Comparison of ENCODE assay signal across 12 mouse cellular contexts in the genomic region with DNA sequence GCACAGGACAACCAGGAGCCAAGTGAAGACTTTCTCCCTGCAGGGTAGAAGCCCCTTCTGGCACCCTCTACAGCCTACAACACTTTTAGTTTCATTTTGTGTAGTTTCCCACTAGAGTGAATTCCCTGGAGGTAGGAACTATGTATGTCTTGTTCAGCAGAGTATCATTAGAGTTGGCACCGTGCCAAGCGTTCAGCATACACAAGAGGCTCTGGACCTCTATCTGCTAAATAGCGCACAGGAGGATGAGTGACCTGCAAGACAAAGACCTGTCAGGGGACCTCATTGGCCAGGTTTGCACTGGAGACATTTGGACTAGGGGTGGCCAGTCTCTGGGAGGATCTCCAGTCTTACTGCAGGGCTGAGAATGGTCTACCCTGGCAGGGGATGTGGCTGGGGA. TPM values are rescaled to one million over a fixed set of nuclear protein-coding genes. Genes with fewer than 3 reads are reported as not detected.
A peak's percentile ranks its signal among the peaks of the same experiment; 100 is the strongest.
DNase-seq lines count a peak whose midpoint lies in the region; ATAC-seq and TF ChIP-seq lines count a peak whose summit lies in the region.
"Had no signal": no experiment of that assay in that cellular context is flagged by ENCODE, and none has a peak within 500 bp of the region (broad histone marks: within the 10 kb centered on the region; RNA-seq: fewer than 3 reads in every experiment).

No protein-coding gene starts in this region.

- no peaks in the 10 kb centered on the region for H3K79me2 ChIP-seq in MEL (ENCODE audit: control insufficient read depth, insufficient read depth, low read length, poor library complexity)

- H3K4me3 ChIP-seq in forebrain, embryonic 14.5 days (ENCODE audit: low read depth, low read length) = no peak overlapping the region
- H3K4me3 ChIP-seq in forebrain, embryonic 15.5 days = no peak overlapping the region
- H3K4me3 ChIP-seq in lung, embryonic 14.5 days (ENCODE audit: low read depth, low read length) = no peak overlapping the region
- 0 out of 4 replicates have a peak overlapping the region, but pooled peaks of 1 of the 2 experiments have one; percentile 31 for H3K4me3 ChIP-seq in MEL (ENCODE audit: control insufficient read depth in 1 of 2, insufficient read depth in 1 of 2, low read depth in 2 of 2, low read length in 2 of 2)
- H3K4me3 ChIP-seq in liver, embryonic 15.5 days (replicated peaks) = no peak overlapping the region

- H3K36me3 ChIP-seq in forebrain, embryonic 14.5 days (ENCODE audit: control insufficient read depth, insufficient read depth, low read length) = peaks cover 28% of the 10 kb centered on the region
- peaks cover 21% of the 10 kb centered on the region; the same call in 1 of the 2 replicates for H3K36me3 ChIP-seq in forebrain, embryonic 15.5 days
- peaks cover 25% of the 10 kb centered on the region for H3K36me3 ChIP-seq in lung, embryonic 14.5 days (ENCODE audit: insufficient read depth)
- peaks cover 0 to 7% of the 10 kb centered on the region in 2 experiments; a peak in 2 of 4 replicates for H3K36me3 ChIP-seq in MEL (ENCODE audit: control insufficient read depth in 1 of 2, insufficient read depth in 2 of 2, low read length in 2 of 2)
- peaks cover 30% of the 10 kb centered on the region for H3K36me3 ChIP-seq in liver, embryonic 15.5 days (replicated peaks)

- H3K9me3 ChIP-seq in forebrain, embryonic 14.5 days (replicated peaks; ENCODE audit: control insufficient read depth, low read length) = no peaks in the 10 kb centered on the region
- no peaks in the 10 kb centered on the region for H3K9me3 ChIP-seq in forebrain, embryonic 15.5 days
- no peaks in the 10 kb centered on the region for H3K9me3 ChIP-seq in lung, embryonic 14.5 days (ENCODE audit: low read depth, low read length)
- H3K9me3 ChIP-seq in MEL (replicated peaks; ENCODE audit: insufficient read depth, low read length) = no peaks in the 10 kb centered on the region
- H3K9me3 ChIP-seq in liver, embryonic 15.5 days (replicated peaks) = no peaks in the 10 kb centered on the region

- no peak for ATAC-seq in forebrain, embryonic 14.5 days
- ATAC-seq in forebrain, embryonic 15.5 days (replicated peaks) = no peak
- ATAC-seq in lung, embryonic 14.5 days (ENCODE audit: insufficient read depth) = peak; percentile 28; the same call in 1 of the 2 replicates
- no peak for ATAC-seq in liver, embryonic 15.5 days (ENCODE audit: insufficient read depth)
- ATAC-seq: forebrain, postnatal 0 days had no signal

- 70% methylated on average over 3 of the region's 3 CpGs for WGBS in forebrain, embryonic 14.5 days
- WGBS in forebrain, embryonic 15.5 days = 69% methylated on average over 3 of the region's 3 CpGs
- WGBS in lung, embryonic 14.5 days = 44% methylated on average over 3 of the region's 3 CpGs
- 79% methylated on average over 3 of the region's 3 CpGs for WGBS in liver, embryonic 15.5 days (ENCODE audit: insufficient replicate concordance)

- no peak overlapping the region for H3K4me2 ChIP-seq in forebrain, embryonic 14.5 days (ENCODE audit: low read length)
- H3K4me2 ChIP-seq in forebrain, embryonic 15.5 days (replicated peaks) = no peak overlapping the region
- H3K4me2 ChIP-seq in lung, embryonic 14.5 days = 0 out of 2 replicates have a peak overlapping the region, but pooled peaks have one; percentile 18
- H3K4me2 ChIP-seq in liver, embryonic 15.5 days = no peak overlapping the region

- H3K27me3 ChIP-seq in forebrain, embryonic 14.5 days (replicated peaks; ENCODE audit: control insufficient read depth, insufficient read depth, low read length) = no peaks in the 10 kb centered on the region
- no peaks in the 10 kb centered on the region for H3K27me3 ChIP-seq in forebrain, embryonic 15.5 days
- H3K27me3 ChIP-seq in lung, embryonic 14.5 days (ENCODE audit: insufficient read depth, low read length) = no peaks in the 10 kb centered on the region
- no peaks in the 10 kb centered on the region for H3K27me3 ChIP-seq in MEL (ENCODE audit: control insufficient read depth in 1 of 2, insufficient read depth in 2 of 2, low read length in 2 of 2)
- no peaks in the 10 kb centered on the region for H3K27me3 ChIP-seq in liver, embryonic 15.5 days

- intact Hi-C loops in gastrocnemius, postnatal 36 days (cut with DNase I) = no loop called here

- H3K27ac ChIP-seq in forebrain, embryonic 14.5 days (ENCODE audit: low read depth, low read length) = no peak overlapping the region
- no peak overlapping the region for H3K27ac ChIP-seq in forebrain, embryonic 15.5 days (replicated peaks)
- H3K27ac ChIP-seq in lung, embryonic 14.5 days (ENCODE audit: low read depth) = peak overlapping the region; percentile 85
- no peak overlapping the region for H3K27ac ChIP-seq in MEL (ENCODE audit: control insufficient read depth, low read depth, low read length)
- H3K27ac ChIP-seq in liver, embryonic 15.5 days (replicated peaks) = peak overlapping the region; percentile 80

- TF ChIP-seq POLR2A in MEL (IDR thresholded peaks at IDR 0.05; ENCODE audit: control insufficient read depth in 1 of 2, insufficient read depth in 1 of 2, low read depth in 1 of 2, low read length in 2 of 2, poor library complexity in 1 of 2) = no peak

- DNase-seq in forebrain, embryonic 14.5 days (ENCODE audit: low spot score) = peak; percentile 49
- DNase-seq in lung, embryonic 14.5 days = peak; percentile 78
- no peak for DNase-seq in lung, postnatal 25 days (ENCODE audit: low spot score)
- peak; percentile 58 for DNase-seq in MEL (ENCODE audit: low read depth, low spot score)
- no peak for DNase-seq in gastrocnemius, postnatal 36 days
- no peak for DNase-seq in embryo, embryonic 11 days
- DNase-seq: forebrain, postnatal 0 days; lung, adult 2 months; right cerebral cortex, adult 18-20 months had no signal

- TF ChIP-seq EP300 in MEL (IDR thresholded peaks at IDR 0.05; ENCODE audit: low read depth in 1 of 2, low read length in 2 of 2) = no peak

- H3K4me1 ChIP-seq in forebrain, embryonic 14.5 days (ENCODE audit: control insufficient read depth, insufficient read depth, low read length) = no peaks in the 10 kb centered on the region
- no peaks in the 10 kb centered on the region for H3K4me1 ChIP-seq in forebrain, embryonic 15.5 days
- no peaks in the 10 kb centered on the region for H3K4me1 ChIP-seq in lung, embryonic 14.5 days (ENCODE audit: insufficient read depth)
- H3K4me1 ChIP-seq in MEL (ENCODE audit: control insufficient read depth in 1 of 2, insufficient read depth in 2 of 2, low read length in 2 of 2) = peaks cover 0 to 18% of the 10 kb centered on the region in 2 experiments; a peak in 3 of 4 replicates
- H3K4me1 ChIP-seq in liver, embryonic 15.5 days (replicated peaks) = peaks cover 36% of the 10 kb centered on the region

- TF ChIP-seq RAD21 in MEL (IDR thresholded peaks at IDR 0.05; ENCODE audit: low read depth, low read length) = no peak

- H3K9ac ChIP-seq in forebrain, embryonic 14.5 days (ENCODE audit: low read length) = no peak overlapping the region
- H3K9ac ChIP-seq in forebrain, embryonic 15.5 days (replicated peaks) = no peak overlapping the region
- no peak overlapping the region for H3K9ac ChIP-seq in lung, embryonic 14.5 days
- H3K9ac ChIP-seq in MEL (ENCODE audit: control insufficient read depth, low read depth, low read length, poor library complexity, severe bottlenecking) = no peak overlapping the region; the same call in 1 of the 2 replicates
- H3K9ac ChIP-seq in liver, embryonic 15.5 days = no peak overlapping the region
- H3K9ac ChIP-seq: forebrain, postnatal 0 days had no signal

- no peak for TF ChIP-seq CTCF in lung, embryonic 14.5 days (IDR thresholded peaks at IDR 0.05; ENCODE audit: low read depth)
- no peak for TF ChIP-seq CTCF in MEL (IDR thresholded peaks at IDR 0.05 in 2 of 3, conservative IDR thresholded peaks at IDR 0.05 in 1 of 3; ENCODE audit: control insufficient read depth in 1 of 3, insufficient read depth in 1 of 3, low read depth in 2 of 3, low read length in 3 of 3, poor library complexity in 1 of 3, severe bottlenecking in 1 of 3)

RNA-seq across cellular contexts. Expression of a gene that starts 16.3 kb away (rescaled TPM):
- polyA plus RNA-seq in forebrain, embryonic 14.5 days (2014; fragmentation: Nextera tagmentation; extraction: Ambion mirVana) = 24.0 and 25.9 TPM in 2 replicates
- 25.2 and 26.2 TPM in 2 replicates for polyA plus RNA-seq in forebrain, embryonic 15.5 days (2015; fragmentation: Nextera tagmentation; extraction: Ambion mirVana)
- polyA plus RNA-seq in lung, embryonic 14.5 days (2014; fragmentation: Nextera tagmentation; extraction: Ambion mirVana) = 22.1 and 26.8 TPM in 2 replicates
- total RNA-seq in MEL (2012; rRNA removed) = 14.4 and 15.2 TPM in 2 replicates
- 10 to 100 TPM in 1 of 2 experiments, not detected in 1; 25.7 TPM for polyA plus RNA-seq in MEL (2012; ENCODE audit: insufficient read depth in 1 of 2, insufficient read length in 2 of 2, low read depth in 1 of 2, low replicate concordance in 2 of 2, missing spikeins in 1 of 2)
- 14.7 and 15.2 TPM in 2 replicates for polyA plus RNA-seq in liver, embryonic 15.5 days (2015; fragmentation: Nextera tagmentation; extraction: Ambion mirVana)
- 10 to 100 TPM; 10.4 to 12.8 TPM for total RNA-seq in gastrocnemius, postnatal 36 days (2021)

RNA-seq across cellular contexts. Expression of a gene that starts 19.1 kb away (rescaled TPM):
- polyA plus RNA-seq in forebrain, embryonic 14.5 days (2014; fragmentation: Nextera tagmentation; extraction: Ambion mirVana) = 60.6 and 67.2 TPM in 2 replicates
- polyA plus RNA-seq in forebrain, embryonic 15.5 days (2015; fragmentation: Nextera tagmentation; extraction: Ambion mirVana) = 59.8 and 64.4 TPM in 2 replicates
- polyA plus RNA-seq in lung, embryonic 14.5 days (2014; fragmentation: Nextera tagmentation; extraction: Ambion mirVana) = 289 and 308 TPM in 2 replicates
- total RNA-seq in MEL (2012; rRNA removed) = 143 TPM in 2 replicates
- polyA plus RNA-seq in MEL (2012; ENCODE audit: insufficient read depth in 1 of 2, insufficient read length in 2 of 2, low read depth in 1 of 2, low replicate concordance in 2 of 2, missing spikeins in 1 of 2) = 100 to 1,000 TPM in 1 of 2 experiments, not detected in 1; 568 TPM
- 422 and 473 TPM in 2 replicates for polyA plus RNA-seq in liver, embryonic 15.5 days (2015; fragmentation: Nextera tagmentation; extraction: Ambion mirVana)
- total RNA-seq in gastrocnemius, postnatal 36 days (2021) = 10 to 100 TPM; 31.4 to 31.5 TPM

RNA-seq across cellular contexts. Expression of a gene that starts 48.6 kb away (rescaled TPM):
- polyA plus RNA-seq in forebrain, embryonic 14.5 days (2014; fragmentation: Nextera tagmentation; extraction: Ambion mirVana) = 0.61 and 0.69 TPM in 2 replicates
- 0.51 and 0.64 TPM in 2 replicates for polyA plus RNA-seq in forebrain, embryonic 15.5 days (2015; fragmentation: Nextera tagmentation; extraction: Ambion mirVana)
- 0.13 TPM in 1 of 2 replicates, not detected in the other for polyA plus RNA-seq in lung, embryonic 14.5 days (2014; fragmentation: Nextera tagmentation; extraction: Ambion mirVana)
- not detected in 2 replicates for total RNA-seq in MEL (2012; rRNA removed)
- not detected for polyA plus RNA-seq in MEL (2012; ENCODE audit: insufficient read depth in 1 of 2, insufficient read length in 2 of 2, low read depth in 1 of 2, low replicate concordance in 2 of 2, missing spikeins in 1 of 2)
- 1.4 and 1.7 TPM in 2 replicates for polyA plus RNA-seq in liver, embryonic 15.5 days (2015; fragmentation: Nextera tagmentation; extraction: Ambion mirVana)
- not detected for total RNA-seq in gastrocnemius, postnatal 36 days (2021)
- total RNA-seq: layer of hippocampus, postnatal 25 days had no signal

RNA-seq across cellular contexts. Expression of a gene that starts 49.4 kb away (rescaled TPM):
- 0.18 TPM in 1 of 2 replicates, not detected in the other for polyA plus RNA-seq in forebrain, embryonic 14.5 days (2014; fragmentation: Nextera tagmentation; extraction: Ambion mirVana)
- 0.19 and 0.20 TPM in 2 replicates for polyA plus RNA-seq in forebrain, embryonic 15.5 days (2015; fragmentation: Nextera tagmentation; extraction: Ambion mirVana)
- polyA plus RNA-seq in lung, embryonic 14.5 days (2014; fragmentation: Nextera tagmentation; extraction: Ambion mirVana) = 2.4 TPM in 2 replicates
- not detected in 2 replicates for total RNA-seq in MEL (2012; rRNA removed)
- not detected for polyA plus RNA-seq in MEL (2012; ENCODE audit: insufficient read depth in 1 of 2, insufficient read length in 2 of 2, low read depth in 1 of 2, low replicate concordance in 2 of 2, missing spikeins in 1 of 2)
- 0.51 and 0.62 TPM in 2 replicates for polyA plus RNA-seq in liver, embryonic 15.5 days (2015; fragmentation: Nextera tagmentation; extraction: Ambion mirVana)
- under 1 TPM; 0.13 to 0.35 TPM for total RNA-seq in gastrocnemius, postnatal 36 days (2021)

Comparison
In these comparisons a context has a peak if more than half of its experiments do, and no peak if none do; other contexts are left out.
1. DNase-seq: peak in forebrain, embryonic 14.5 days (single experiment), lung, embryonic 14.5 days (single experiment) and MEL (single experiment); none in lung, postnatal 25 days (single experiment), gastrocnemius, postnatal 36 days (0 of 2) and embryo, embryonic 11 days (single experiment).
2. H3K27ac ChIP-seq: peak in lung, embryonic 14.5 days (single experiment) and liver, embryonic 15.5 days (single experiment); none in forebrain, embryonic 14.5 days (single experiment), forebrain, embryonic 15.5 days (single experiment) and MEL (single experiment).